Mouse (Mus musculus) midbrain, embryonic 12.5 days (tissue): ENCODE measurements around the gene Brd3. TPM values are rescaled to one million over a fixed set of nuclear protein-coding genes. Genes with fewer than 3 reads are reported as not detected.

Source experiments
- ATAC-seq: fragments of 200-750 bp; cut with Nextera tagmentation; 2 replicates; pipeline ENCODE4 v1.8.0; 2017; ENCODE audit warnings: low read depth, moderate TSS enrichment, moderate library complexity; ENCODE audit not compliant: low FRiP score
- H3K27ac ChIP-seq: fragments of 300-500 bp; sonication (generic); replicated peaks from 2 replicates; pipeline ENCODE4 v1.5.1; 2016; ENCODE audit warnings: mild to moderate bottlenecking
- H3K27me3 ChIP-seq: fragments of 300-500 bp; sonication (generic); 2 replicates; pipeline ENCODE4 v1.6.1; 2016; ENCODE audit warnings: mild to moderate bottlenecking
- H3K36me3 ChIP-seq: fragments of 300-500 bp; sonication (generic); 2 replicates; pipeline ENCODE4 v1.6.1; 2016
- H3K4me1 ChIP-seq: fragments of 300-500 bp; sonication (generic); 2 replicates; pipeline ENCODE4 v1.6.1; 2016
- H3K4me2 ChIP-seq: fragments of 300-500 bp; sonication (generic); replicated peaks from 2 replicates; pipeline ENCODE4 v1.6.1; 2016; ENCODE audit warnings: mild to moderate bottlenecking, moderate library complexity
- H3K4me3 ChIP-seq: fragments of 300-500 bp; sonication (generic); 2 replicates; pipeline ENCODE4 v1.5.1; 2016; ENCODE audit warnings: mild to moderate bottlenecking
- H3K9ac ChIP-seq: fragments of 300-500 bp; sonication (generic); replicated peaks from 2 replicates; pipeline ENCODE4 v1.6.1; 2016; ENCODE audit warnings: mild to moderate bottlenecking, moderate library complexity
- H3K9me3 ChIP-seq: fragments of 300-500 bp; sonication (generic); 2 replicates; pipeline ENCODE4 v1.6.1; 2016; ENCODE audit warnings: mild to moderate bottlenecking
- WGBS: fragments of 180-500 bp; shearing (Covaris S2); methylation state at CpG from one replicate; pipeline ENCODE4 v1.1.7; 2016; 5-methylcytosine and 5-hydroxymethylcytosine counted together
- polyA plus RNA-seq: library from polyadenylated mRNA; unstranded; fragments of >200 nt; fragmentation: Nextera tagmentation; extraction: Ambion mirVana; gene quantifications from 2 replicates; pipeline ENCODE4 v1.2.1, GENCODE M21; 2016

Brd3 gene
- polyA plus RNA-seq, 1 experiment from 2014 or later, result 127 TPM

GRCm38 (mm10) chr2:27417648-27418153, 89.8 kb downstream of the Brd3 start:
- no peak for ATAC-seq
- Histone ChIP-seq H3K4me3 (no peak overlapping the region), H3K9me3 (no peaks in the 10 kb centered on the region), H3K4me1 (peaks cover 81% of the 10 kb centered on the region), H3K9ac (no peak overlapping the region), H3K36me3 (no peaks in the 10 kb centered on the region), H3K27ac (no peak overlapping the region), H3K27me3 (no peaks in the 10 kb centered on the region), H3K4me2 (no peak overlapping the region)
- 65% methylated on average over 5 of the region's 5 CpGs for WGBS

GRCm38 (mm10) chr2:27416425-27416824, 91.0 kb downstream of the Brd3 start:
- H3K4me2 ChIP-seq, result no peak overlapping the region
- no peak for ATAC-seq
- no peak overlapping the region for H3K4me3 ChIP-seq
- 52% methylated on average over 3 of the region's 3 CpGs for WGBS
- H3K27me3 ChIP-seq, result no peaks in the 10 kb centered on the region
- H3K9ac ChIP-seq, result no peak overlapping the region
- H3K4me1 ChIP-seq, result peaks cover 86% of the 10 kb centered on the region
- 0 out of 2 replicates have a peak overlapping the region, but pooled peaks have one; percentile 6 for H3K27ac ChIP-seq
- H3K9me3 ChIP-seq, result no peaks in the 10 kb centered on the region
- no peaks in the 10 kb centered on the region for H3K36me3 ChIP-seq

GRCm38 (mm10) chr2:27415060-27415783, 92.2 kb downstream of the Brd3 start:
- 64% methylated on average over 11 of the region's 11 CpGs for WGBS
- ATAC-seq, result no peak
- H3K4me2 ChIP-seq, result peak overlapping the region; percentile 37

GRCm38 (mm10) chr2:27413936-27414657, 93.4 kb downstream of the Brd3 start:
- Histone ChIP-seq H3K9me3 (no peaks in the 10 kb centered on the region), H3K4me3 (peak overlapping the region; percentile 9; the same call in 1 of the 2 replicates), H3K27ac (peak overlapping the region; percentile 86), H3K9ac (peak overlapping the region; percentile 39), H3K36me3 (no peaks in the 10 kb centered on the region), H3K4me1 (peaks cover 83% of the 10 kb centered on the region), H3K27me3 (no peaks in the 10 kb centered on the region), H3K4me2 (peak overlapping the region; percentile 37)
- 12% methylated on average over 16 of the region's 16 CpGs for WGBS
- ATAC-seq, result peak; percentile 86

More at GRCm38 (mm10) chr2:27415060-27415783, 92.2 kb downstream of the Brd3 start:
- peaks cover 92% of the 10 kb centered on the region for H3K4me1 ChIP-seq
- no peak overlapping the region for H3K4me3 ChIP-seq
- peak overlapping the region; percentile 86 for H3K27ac ChIP-seq
- 0 out of 2 replicates have a peak overlapping the region, but pooled peaks have one; percentile 39 for H3K9ac ChIP-seq
- H3K36me3 ChIP-seq, result no peaks in the 10 kb centered on the region
- H3K9me3 ChIP-seq, result no peaks in the 10 kb centered on the region
- H3K27me3 ChIP-seq, result no peaks in the 10 kb centered on the region

- WGBS, result 2% methylated on average over 2 of the region's 2 CpGs
- H3K4me2 ChIP-seq, result peak overlapping the region; percentile 37
- peaks cover 80% of the 10 kb centered on the region for H3K4me1 ChIP-seq
- H3K27me3 ChIP-seq, result no peaks in the 10 kb centered on the region
- peak overlapping the region; percentile 86 for H3K27ac ChIP-seq
- ATAC-seq, result peak; percentile 9
- H3K9ac ChIP-seq, result peak overlapping the region; percentile 8; the same call in 1 of the 2 replicates
- no peak overlapping the region for H3K4me3 ChIP-seq
- no peaks in the 10 kb centered on the region for H3K36me3 ChIP-seq
- H3K9me3 ChIP-seq, result no peaks in the 10 kb centered on the region
Measured at GRCm38 (mm10) chr2:27413582-27413935, 93.9 kb downstream of the Brd3 start.

GRCm38 (mm10) chr2:27412245-27412800, 95.1 kb downstream of the Brd3 start:
- Histone ChIP-seq H3K4me3 (no peak overlapping the region), H3K27me3 (no peaks in the 10 kb centered on the region), H3K4me2 (peak overlapping the region; percentile 28), H3K9ac (peak overlapping the region; percentile 24; the same call in 1 of the 2 replicates), H3K27ac (peak overlapping the region; percentile 84), H3K36me3 (no peaks in the 10 kb centered on the region), H3K4me1 (peaks cover 78% of the 10 kb centered on the region), H3K9me3 (no peaks in the 10 kb centered on the region)
- 9% methylated on average over 7 of the region's 7 CpGs for WGBS
- ATAC-seq, result no peak

- Histone ChIP-seq H3K27me3 (no peaks in the 10 kb centered on the region), H3K27ac (peak overlapping the region; percentile 84), H3K9ac (no peak overlapping the region; the same call in 1 of the 2 replicates), H3K4me2 (peak overlapping the region; percentile 28), H3K9me3 (no peaks in the 10 kb centered on the region), H3K36me3 (no peaks in the 10 kb centered on the region), H3K4me3 (no peak overlapping the region), H3K4me1 (peaks cover 80% of the 10 kb centered on the region)
- WGBS, result 10% methylated on average over 8 of the region's 8 CpGs
- ATAC-seq, result peak; percentile 27; the same call in 1 of the 2 replicates
Measured at GRCm38 (mm10) chr2:27411688-27412174, 95.7 kb downstream of the Brd3 start.

- 90% methylated on average over 6 of the region's 6 CpGs for WGBS
Measured at GRCm38 (mm10) chr2:27410518-27411140, 96.8 kb downstream of the Brd3 start.

GRCm38 (mm10) chr2:27408194-27408593, 99.3 kb downstream of the Brd3 start:
- H3K9ac ChIP-seq, result no peak overlapping the region
- no peaks in the 10 kb centered on the region for H3K36me3 ChIP-seq
- H3K4me3 ChIP-seq, result no peak overlapping the region
- H3K4me1 ChIP-seq, result peaks cover 64% of the 10 kb centered on the region
- no peak overlapping the region for H3K4me2 ChIP-seq
- no peaks in the 10 kb centered on the region for H3K9me3 ChIP-seq
- no peak overlapping the region for H3K27ac ChIP-seq
- ATAC-seq, result no peak
- WGBS, result 77% methylated on average over 3 of the region's 3 CpGs
- H3K27me3 ChIP-seq, result no peaks in the 10 kb centered on the region

More at GRCm38 (mm10) chr2:27410518-27411140, 96.8 kb downstream of the Brd3 start:
- Histone ChIP-seq H3K4me1 (peaks cover 75% of the 10 kb centered on the region), H3K27ac (no peak overlapping the region), H3K9me3 (no peaks in the 10 kb centered on the region), H3K4me3 (no peak overlapping the region), H3K4me2 (no peak overlapping the region), H3K36me3 (no peaks in the 10 kb centered on the region), H3K9ac (no peak overlapping the region), H3K27me3 (no peaks in the 10 kb centered on the region)
- ATAC-seq, result no peak

- H3K4me1 ChIP-seq, result peaks cover 51% of the 10 kb centered on the region
- no peaks in the 10 kb centered on the region for H3K9me3 ChIP-seq
- H3K9ac ChIP-seq, result no peak overlapping the region
- no peak overlapping the region for H3K27ac ChIP-seq
- no peak for ATAC-seq
- H3K36me3 ChIP-seq, result no peaks in the 10 kb centered on the region
- H3K27me3 ChIP-seq, result no peaks in the 10 kb centered on the region
- H3K4me2 ChIP-seq, result no peak overlapping the region
- 95% methylated on average over 5 of the region's 5 CpGs for WGBS
- H3K4me3 ChIP-seq, result no peak overlapping the region
Measured at GRCm38 (mm10) chr2:27406928-27407327, 100.5 kb downstream of the Brd3 start.

- H3K4me2 ChIP-seq, result no peak overlapping the region
- no peaks in the 10 kb centered on the region for H3K9me3 ChIP-seq
- H3K27ac ChIP-seq, result no peak overlapping the region
- ATAC-seq, result no peak
- H3K36me3 ChIP-seq, result no peaks in the 10 kb centered on the region
- 60% methylated on average over 5 of the region's 5 CpGs for WGBS
- H3K4me1 ChIP-seq, result peaks cover 38% of the 10 kb centered on the region
- H3K9ac ChIP-seq, result no peak overlapping the region
- no peak overlapping the region for H3K4me3 ChIP-seq
- H3K27me3 ChIP-seq, result no peaks in the 10 kb centered on the region
Measured at GRCm38 (mm10) chr2:27405094-27405884, 102.2 kb downstream of the Brd3 start.
